In the genomic region with DNA sequence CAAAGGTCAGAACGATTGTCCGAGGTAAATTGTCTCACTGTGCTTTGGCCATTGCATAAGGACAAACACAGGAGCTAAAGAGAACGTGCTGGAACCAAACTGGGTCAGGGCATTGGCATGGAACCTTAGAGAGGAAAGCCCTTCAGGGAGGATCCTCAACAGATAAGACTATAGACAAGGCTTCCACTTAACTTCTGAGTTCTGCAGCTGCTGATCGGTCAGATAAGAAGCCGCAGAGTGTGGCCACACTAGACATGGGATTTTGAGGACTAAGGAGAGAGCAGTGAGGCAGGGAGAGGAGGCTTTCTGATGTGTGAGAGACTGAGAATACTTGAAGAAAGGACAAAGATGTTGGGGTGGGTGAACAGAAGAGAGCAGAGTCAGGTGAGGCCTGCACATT, we compare ENCODE assay signal across 12 mouse cellular contexts.
DNase-seq lines count a peak whose midpoint lies in the region; ATAC-seq and TF ChIP-seq lines count a peak whose summit lies in the region.
"Had no signal": no experiment of that assay in that cellular context is flagged by ENCODE, and none has a peak within 500 bp of the region (broad histone marks: within the 10 kb centered on the region; RNA-seq: fewer than 3 reads in every experiment).

No protein-coding gene starts in this region.

- no peak for TF ChIP-seq EP300 in stomach, postnatal 0 days (optimal IDR thresholded peaks at IDR 0.05)

- DNase-seq in cerebellum, adult 2 months: peak in 1 of 2 experiments; percentile 28
- DNase-seq in cerebellum, postnatal 14 days: no peak
- DNase-seq in midbrain, postnatal 0 days (ENCODE audit: low spot score): no peak
- no peak for DNase-seq in liver, embryonic 11.5 days (ENCODE audit: low spot score)
- DNase-seq in stomach, postnatal 0 days (ENCODE audit: low spot score): peak; percentile 21
- DNase-seq in kidney, adult 9 months: no peak

- H3K4me3 ChIP-seq in cerebellum, adult 2 months (replicated peaks; ENCODE audit: insufficient read depth, low read depth, low read length): no peak overlapping the region
- no peak overlapping the region for H3K4me3 ChIP-seq in midbrain, postnatal 0 days (ENCODE audit: low read depth, low read length)
- no peak overlapping the region for H3K4me3 ChIP-seq in midbrain, embryonic 15.5 days
- H3K4me3 ChIP-seq in liver, embryonic 11.5 days (ENCODE audit: low read depth, low read length): no peak overlapping the region
- no peak overlapping the region for H3K4me3 ChIP-seq in stomach, postnatal 0 days (ENCODE audit: low read depth, low read length)
- no peak overlapping the region for H3K4me3 ChIP-seq in forebrain, embryonic 13.5 days
- H3K4me3 ChIP-seq: embryonic facial prominence, embryonic 13.5 days; liver, embryonic 15.5 days; megakaryocyte, embryonic 14.5 days had no signal

- peaks cover 15% of the 10 kb centered on the region; the same call in 1 of the 2 replicates for H3K36me3 ChIP-seq in midbrain, postnatal 0 days (ENCODE audit: insufficient read depth, low read length)
- H3K36me3 ChIP-seq in midbrain, embryonic 15.5 days (replicated peaks): no peaks in the 10 kb centered on the region
- no peaks in the 10 kb centered on the region for H3K36me3 ChIP-seq in liver, embryonic 11.5 days (ENCODE audit: control insufficient read depth, insufficient read depth, low read length)
- H3K36me3 ChIP-seq in stomach, postnatal 0 days (ENCODE audit: control insufficient read depth, insufficient read depth, low read length): no peaks in the 10 kb centered on the region
- no peaks in the 10 kb centered on the region for H3K36me3 ChIP-seq in forebrain, embryonic 13.5 days (ENCODE audit: poor library complexity, severe bottlenecking)
- H3K36me3 ChIP-seq: embryonic facial prominence, embryonic 13.5 days; liver, embryonic 15.5 days had no signal

- WGBS in cerebellum, adult 2 months: 32% methylated on average over 5 of the region's 5 CpGs
- 65% methylated on average over 5 of the region's 5 CpGs for WGBS in midbrain, postnatal 0 days
- WGBS in midbrain, embryonic 15.5 days: 74% methylated on average over 5 of the region's 5 CpGs
- WGBS in liver, embryonic 11.5 days: 53% methylated on average over 5 of the region's 5 CpGs
- WGBS in stomach, postnatal 0 days: 50% methylated on average over 5 of the region's 5 CpGs
- WGBS in forebrain, embryonic 13.5 days: 81% methylated on average over 5 of the region's 5 CpGs

- no peaks in the 10 kb centered on the region for H3K9me3 ChIP-seq in midbrain, postnatal 0 days (ENCODE audit: low read length)
- H3K9me3 ChIP-seq in midbrain, embryonic 15.5 days: no peaks in the 10 kb centered on the region
- H3K9me3 ChIP-seq in liver, embryonic 11.5 days (ENCODE audit: control insufficient read depth, low read length): no peaks in the 10 kb centered on the region
- no peaks in the 10 kb centered on the region for H3K9me3 ChIP-seq in stomach, postnatal 0 days (ENCODE audit: control insufficient read depth, low read length)
- no peaks in the 10 kb centered on the region for H3K9me3 ChIP-seq in forebrain, embryonic 13.5 days (replicated peaks)
- H3K9me3 ChIP-seq: embryonic facial prominence, embryonic 13.5 days; liver, embryonic 15.5 days had no signal

- H3K4me2 ChIP-seq in midbrain, postnatal 0 days (ENCODE audit: low read depth, low read length, poor library complexity, severe bottlenecking): no peak overlapping the region
- no peak overlapping the region for H3K4me2 ChIP-seq in midbrain, embryonic 15.5 days
- H3K4me2 ChIP-seq in liver, embryonic 11.5 days: no peak overlapping the region
- 0 out of 2 replicates have a peak overlapping the region, but pooled peaks have one; percentile 14 for H3K4me2 ChIP-seq in stomach, postnatal 0 days (replicated peaks; ENCODE audit: low read depth)
- H3K4me2 ChIP-seq in forebrain, embryonic 13.5 days: no peak overlapping the region
- H3K4me2 ChIP-seq: embryonic facial prominence, embryonic 13.5 days had no signal

- H3K4me1 ChIP-seq in cerebellum, adult 2 months (ENCODE audit: control insufficient read depth, insufficient read depth, low read length): peaks cover 14% of the 10 kb centered on the region
- H3K4me1 ChIP-seq in midbrain, postnatal 0 days (ENCODE audit: insufficient read depth, low read length): no peaks in the 10 kb centered on the region
- no peaks in the 10 kb centered on the region for H3K4me1 ChIP-seq in midbrain, embryonic 15.5 days
- peaks cover 4% of the 10 kb centered on the region; the same call in 1 of the 2 replicates for H3K4me1 ChIP-seq in liver, embryonic 11.5 days (replicated peaks; ENCODE audit: control insufficient read depth, insufficient read depth, low read length)
- H3K4me1 ChIP-seq in stomach, postnatal 0 days (replicated peaks; ENCODE audit: control insufficient read depth, insufficient read depth): no peaks in the 10 kb centered on the region
- H3K4me1 ChIP-seq in forebrain, embryonic 13.5 days: no peaks in the 10 kb centered on the region
- H3K4me1 ChIP-seq: embryonic facial prominence, embryonic 13.5 days had no signal

- no peak for TF ChIP-seq POLR2A in cerebellum, adult 2 months (IDR thresholded peaks at IDR 0.05; ENCODE audit: borderline replicate concordance, insufficient read depth, low read length)

- no peaks in the 10 kb centered on the region for H3K27me3 ChIP-seq in cerebellum, adult 2 months (ENCODE audit: control insufficient read depth, insufficient read depth, low read length)
- H3K27me3 ChIP-seq in midbrain, postnatal 0 days (ENCODE audit: insufficient read depth, low read length): no peaks in the 10 kb centered on the region
- H3K27me3 ChIP-seq in midbrain, embryonic 15.5 days (replicated peaks): no peaks in the 10 kb centered on the region
- H3K27me3 ChIP-seq in liver, embryonic 11.5 days (replicated peaks; ENCODE audit: control insufficient read depth, insufficient read depth, low read length): no peaks in the 10 kb centered on the region
- H3K27me3 ChIP-seq in stomach, postnatal 0 days (ENCODE audit: control insufficient read depth, insufficient read depth, low read length): no peaks in the 10 kb centered on the region
- H3K27me3 ChIP-seq in forebrain, embryonic 13.5 days: no peaks in the 10 kb centered on the region
- H3K27me3 ChIP-seq: embryonic facial prominence, embryonic 13.5 days; liver, embryonic 15.5 days; megakaryocyte, embryonic 14.5 days had no signal

- H3K9ac ChIP-seq in midbrain, postnatal 0 days (replicated peaks; ENCODE audit: low read length, poor library complexity, severe bottlenecking): no peak overlapping the region
- no peak overlapping the region for H3K9ac ChIP-seq in midbrain, embryonic 15.5 days
- no peak overlapping the region for H3K9ac ChIP-seq in liver, embryonic 11.5 days (ENCODE audit: low read depth, low read length)
- H3K9ac ChIP-seq in stomach, postnatal 0 days (ENCODE audit: low read length): no peak overlapping the region
- H3K9ac ChIP-seq in forebrain, embryonic 13.5 days: no peak overlapping the region
- H3K9ac ChIP-seq: embryonic facial prominence, embryonic 13.5 days; forebrain, postnatal 0 days; liver, embryonic 15.5 days had no signal

- ATAC-seq in midbrain, postnatal 0 days (ENCODE audit: low FRiP score): no peak
- ATAC-seq in midbrain, embryonic 15.5 days (replicated peaks): no peak
- ATAC-seq in liver, embryonic 11.5 days (replicated peaks; ENCODE audit: low FRiP score): 0 out of 2 replicates have a peak, but pooled peaks have one; percentile 27
- ATAC-seq in stomach, postnatal 0 days (ENCODE audit: low FRiP score, low TSS enrichment): 0 out of 2 replicates have a peak, but pooled peaks have one; percentile 1
- no peak for ATAC-seq in forebrain, embryonic 13.5 days

- peak overlapping the region; percentile 46; the same call in 1 of the 2 replicates for H3K27ac ChIP-seq in cerebellum, adult 2 months (ENCODE audit: insufficient read depth, low read length)
- H3K27ac ChIP-seq in midbrain, postnatal 0 days (ENCODE audit: low read depth, low read length): peak overlapping the region; percentile 12; the same call in 1 of the 2 replicates
- no peak overlapping the region for H3K27ac ChIP-seq in midbrain, embryonic 15.5 days
- H3K27ac ChIP-seq in liver, embryonic 11.5 days (ENCODE audit: low read depth, low read length): no peak overlapping the region
- peak overlapping the region; percentile 65 for H3K27ac ChIP-seq in stomach, postnatal 0 days (replicated peaks)
- no peak overlapping the region for H3K27ac ChIP-seq in forebrain, embryonic 13.5 days
- H3K27ac ChIP-seq: embryonic facial prominence, embryonic 13.5 days; liver, embryonic 15.5 days had no signal

- TF ChIP-seq CTCF in cerebellum, adult 2 months (IDR thresholded peaks at IDR 0.05; ENCODE audit: borderline replicate concordance, insufficient read depth, low read depth, low read length): no peak
- no peak for TF ChIP-seq CTCF in midbrain, postnatal 0 days (IDR thresholded peaks at IDR 0.05)
- TF ChIP-seq CTCF in stomach, postnatal 0 days (IDR thresholded peaks at IDR 0.05; ENCODE audit: low read depth): no peak

Comparison
In these comparisons a context has a peak if more than half of its experiments do, and no peak if none do; other contexts are left out.
1. H3K27ac ChIP-seq: peak in cerebellum, adult 2 months (single experiment), midbrain, postnatal 0 days (single experiment) and stomach, postnatal 0 days (single experiment); none in midbrain, embryonic 15.5 days (single experiment), liver, embryonic 11.5 days (single experiment) and forebrain, embryonic 13.5 days (single experiment).
2. ATAC-seq: peak in liver, embryonic 11.5 days (single experiment) and stomach, postnatal 0 days (single experiment); none in midbrain, postnatal 0 days (single experiment), midbrain, embryonic 15.5 days (single experiment) and forebrain, embryonic 13.5 days (single experiment).